In genomic region chr11:111964066-111964465, GRCm38 (mm10) we compare ENCODE assay signal across 19 mouse cellular contexts.
A peak's percentile ranks its signal among the peaks of the same experiment; 100 is the strongest.
DNase-seq lines count a peak whose midpoint lies in the region; ATAC-seq and TF ChIP-seq lines count a peak whose summit lies in the region.
"Had no signal": no experiment of that assay in that cellular context is flagged by ENCODE, and none has a peak within 500 bp of the region (broad histone marks: within the 10 kb centered on the region; RNA-seq: fewer than 3 reads in every experiment).

No protein-coding gene starts in this region.

- H3K4me1 ChIP-seq in forebrain, embryonic 14.5 days (ENCODE audit: control insufficient read depth, insufficient read depth, low read length): 0 out of 2 replicates have a peak, but pooled peaks cover 2% of the 10 kb centered on the region
- H3K4me1 ChIP-seq in forebrain, embryonic 11.5 days (replicated peaks; ENCODE audit: control insufficient read depth, insufficient read depth, low read length): no peaks in the 10 kb centered on the region
- peaks cover 17% of the 10 kb centered on the region for H3K4me1 ChIP-seq in limb, embryonic 13.5 days
- H3K4me1 ChIP-seq: embryonic facial prominence, embryonic 13.5 days; forebrain, embryonic 13.5 days; heart, embryonic 10.5 days had no signal

- no peak overlapping the region for H3K27ac ChIP-seq in forebrain, embryonic 14.5 days (ENCODE audit: low read depth, low read length)
- no peak overlapping the region for H3K27ac ChIP-seq in forebrain, embryonic 11.5 days (ENCODE audit: low read depth, low read length)
- H3K27ac ChIP-seq in limb, embryonic 13.5 days: peak overlapping the region; percentile 23; the same call in 1 of the 2 replicates
- H3K27ac ChIP-seq: embryonic facial prominence, embryonic 13.5 days; forebrain, embryonic 13.5 days; heart, embryonic 10.5 days; hindbrain, embryonic 13.5 days had no signal

- no peaks in the 10 kb centered on the region for H3K9me3 ChIP-seq in forebrain, embryonic 14.5 days (replicated peaks; ENCODE audit: control insufficient read depth, low read length)
- no peaks in the 10 kb centered on the region for H3K9me3 ChIP-seq in forebrain, embryonic 11.5 days (ENCODE audit: control insufficient read depth, low read length)
- no peaks in the 10 kb centered on the region for H3K9me3 ChIP-seq in limb, embryonic 13.5 days
- H3K9me3 ChIP-seq: embryonic facial prominence, embryonic 13.5 days; forebrain, embryonic 13.5 days; heart, embryonic 10.5 days; hindbrain, embryonic 13.5 days had no signal

- DNase-seq in forebrain, embryonic 14.5 days (ENCODE audit: low spot score): peak; percentile 49
- DNase-seq in forebrain, embryonic 11.5 days (ENCODE audit: low spot score): no peak
- DNase-seq in brain, embryonic 14.5 days (ENCODE audit: low read depth): peak; percentile 65
- peak; percentile 66 for DNase-seq in forelimb bud, embryonic 11.5 days (ENCODE audit: low read depth, low spot score)
- no peak for DNase-seq in right cerebral cortex, adult 18-20 months
- no peak for DNase-seq in gastrocnemius, postnatal 10 days
- DNase-seq: adrenal gland, adult 8-10 months; adrenal gland, postnatal 36 days; cerebellum, adult 11-12 months; cerebellum, adult 9-11 months; heart, adult 18-20 months; heart, postnatal 10 days; heart, postnatal 4 days had no signal

- ATAC-seq in forebrain, embryonic 14.5 days: no peak
- no peak for ATAC-seq in forebrain, embryonic 11.5 days (replicated peaks; ENCODE audit: low FRiP score)
- ATAC-seq in limb, embryonic 13.5 days (ENCODE audit: low FRiP score, low read depth): no peak
- ATAC-seq in megakaryocyte-erythroid progenitor cell, adult 5-6 weeks (replicated peaks; ENCODE audit: low FRiP score, low TSS enrichment, poor library complexity, severe bottlenecking): no peak
- ATAC-seq: forebrain, embryonic 13.5 days had no signal

- no peaks in the 10 kb centered on the region for H3K36me3 ChIP-seq in forebrain, embryonic 14.5 days (ENCODE audit: control insufficient read depth, insufficient read depth, low read length)
- no peaks in the 10 kb centered on the region for H3K36me3 ChIP-seq in forebrain, embryonic 11.5 days (ENCODE audit: control insufficient read depth, insufficient read depth, low read length)
- no peaks in the 10 kb centered on the region for H3K36me3 ChIP-seq in limb, embryonic 13.5 days
- H3K36me3 ChIP-seq: embryonic facial prominence, embryonic 13.5 days; heart, embryonic 10.5 days; hindbrain, embryonic 13.5 days had no signal

- no peak overlapping the region for H3K4me2 ChIP-seq in forebrain, embryonic 14.5 days (ENCODE audit: low read length)
- H3K4me2 ChIP-seq in forebrain, embryonic 11.5 days (ENCODE audit: low read depth, low read length, severe bottlenecking): no peak overlapping the region
- no peak overlapping the region for H3K4me2 ChIP-seq in limb, embryonic 13.5 days (replicated peaks)
- H3K4me2 ChIP-seq: embryonic facial prominence, embryonic 13.5 days; forebrain, embryonic 13.5 days; hindbrain, embryonic 13.5 days had no signal

- no peak overlapping the region for H3K4me3 ChIP-seq in forebrain, embryonic 14.5 days (ENCODE audit: low read depth, low read length)
- H3K4me3 ChIP-seq in forebrain, embryonic 11.5 days (ENCODE audit: low read depth, low read length): no peak overlapping the region
- no peak overlapping the region for H3K4me3 ChIP-seq in limb, embryonic 13.5 days
- H3K4me3 ChIP-seq: embryonic facial prominence, embryonic 13.5 days; forebrain, embryonic 13.5 days; heart, embryonic 10.5 days; hindbrain, embryonic 13.5 days had no signal

- no peak for TF ChIP-seq CTCF in brain, embryonic 14.5 days (IDR thresholded peaks at IDR 0.05; ENCODE audit: borderline replicate concordance, extremely low read depth, insufficient read depth, insufficient read length)

- no peak overlapping the region for H3K9ac ChIP-seq in forebrain, embryonic 14.5 days (ENCODE audit: low read length)
- H3K9ac ChIP-seq in forebrain, embryonic 11.5 days (ENCODE audit: low read length): no peak overlapping the region
- H3K9ac ChIP-seq in limb, embryonic 13.5 days: no peak overlapping the region
- H3K9ac ChIP-seq: embryonic facial prominence, embryonic 13.5 days; forebrain, embryonic 13.5 days; hindbrain, embryonic 13.5 days had no signal

- WGBS in forebrain, embryonic 14.5 days: 38% methylated on average over 6 of the region's 6 CpGs
- 65% methylated on average over 6 of the region's 6 CpGs for WGBS in forebrain, embryonic 11.5 days
- 35% methylated on average over 6 of the region's 6 CpGs for WGBS in limb, embryonic 13.5 days

- no peaks in the 10 kb centered on the region for H3K27me3 ChIP-seq in forebrain, embryonic 14.5 days (replicated peaks; ENCODE audit: control insufficient read depth, insufficient read depth, low read length)
- H3K27me3 ChIP-seq in forebrain, embryonic 11.5 days (ENCODE audit: control insufficient read depth, insufficient read depth, low read length): no peaks in the 10 kb centered on the region
- no peaks in the 10 kb centered on the region for H3K27me3 ChIP-seq in limb, embryonic 13.5 days
- H3K27me3 ChIP-seq: embryonic facial prominence, embryonic 13.5 days; forebrain, embryonic 13.5 days; hindbrain, embryonic 13.5 days had no signal

- no peak for TF ChIP-seq POLR2A in brain, embryonic 14.5 days (IDR thresholded peaks at IDR 0.05; ENCODE audit: borderline replicate concordance, extremely low read depth, insufficient read depth, insufficient read length, poor library complexity, severe bottlenecking)

Comparison
In these comparisons a context has a peak if more than half of its experiments do, and no peak if none do; other contexts are left out.
1. DNase-seq: peak in forebrain, embryonic 14.5 days (single experiment), brain, embryonic 14.5 days (single experiment) and forelimb bud, embryonic 11.5 days (single experiment); none in forebrain, embryonic 11.5 days (single experiment), right cerebral cortex, adult 18-20 months (single experiment) and gastrocnemius, postnatal 10 days (single experiment).